Mouse (Mus musculus) hematopoietic stem cell, adult 5-6 weeks (primary cell): ENCODE results near the gene Igtp. TPM values are rescaled to one million over a fixed set of nuclear protein-coding genes. Genes with fewer than 3 reads are reported as not detected.
A peak's percentile ranks its signal among the peaks of the same experiment; 100 is the strongest.
"Not testable (repeated sequence)": the region's sequence is repeated elsewhere in the genome, so short reads cannot be mapped to it uniquely, and the experiment has no call there.

Experiments
- ATAC-seq, 2 experiments: fragments of 125-278 bp in 1 of 2; replicated peaks in 1 of 2; 2 replicates each; pipeline ENCODE4 v1.8.0; 2016 to 2017; ENCODE audit warnings: inconsistent platforms in 2 of 2, mild to moderate bottlenecking in 2 of 2, moderate number of reproducible peaks in 2 of 2, low read depth in 1 of 2, moderate TSS enrichment in 1 of 2; ENCODE audit not compliant: low FRiP score in 2 of 2, poor library complexity in 2 of 2, severe bottlenecking in 2 of 2, insufficient read depth in 1 of 2, low TSS enrichment in 1 of 2
- total RNA-seq: library from RNA; stranded (forward); fragments of 172-1452, 232-1000 nt; gene quantifications from 2 replicates; pipeline ENCODE4 v1.2.3, GENCODE M21; 2017

The Igtp gene
- 29.5 and 30.8 TPM in 2 replicates for total RNA-seq

DNA sequence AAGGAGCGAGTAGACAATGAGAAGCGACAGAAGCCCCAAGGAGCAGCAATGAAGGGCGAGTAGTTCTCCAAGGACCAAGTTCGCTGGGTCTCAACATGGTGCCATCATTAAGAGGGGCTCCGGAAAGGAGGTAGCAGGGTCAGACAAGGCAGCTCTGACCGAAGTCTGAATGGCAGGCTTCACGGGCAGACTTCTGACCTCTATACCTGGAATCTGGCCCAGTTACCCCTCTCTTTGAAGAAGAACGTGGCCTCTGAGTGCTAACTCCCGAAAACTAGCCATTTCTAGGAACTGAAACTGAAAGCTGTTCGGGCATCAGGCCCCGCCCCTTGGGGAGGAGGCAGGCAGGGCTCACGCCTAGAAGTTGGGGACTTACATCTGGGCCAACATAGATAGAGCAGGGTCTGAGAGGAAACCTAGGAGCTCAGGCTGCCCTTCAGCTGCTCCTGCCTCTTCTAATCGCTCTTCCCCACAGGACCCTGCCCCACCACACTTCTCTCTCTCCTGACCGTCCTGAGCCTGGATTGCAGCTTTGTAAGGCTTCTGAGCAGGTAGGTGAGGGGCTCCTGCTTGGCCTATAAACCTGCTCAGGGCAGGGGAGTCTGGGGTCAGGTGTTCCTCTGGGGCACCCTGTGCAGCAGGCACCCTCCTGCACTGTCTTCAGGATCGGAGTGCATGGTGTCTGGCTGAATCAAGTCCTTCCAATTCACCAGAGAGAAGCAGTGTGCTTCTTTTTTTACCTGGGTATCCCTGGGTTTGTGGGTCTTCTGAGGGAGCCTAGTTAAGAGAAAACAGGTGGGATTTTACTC lies at the start of gene Igtp, which contains the start of gene Irgm2:
Igtp (plus strand) TSS at position 328 of the 809 bp plus-strand sequence.
Irgm2 (plus strand) TSS at position 390 of the 809 bp plus-strand sequence.
- ATAC-seq: peak; percentile 95 to 97

- no peak for ATAC-seq
Observed at GRCm38 (mm10) chr11:58155458-58155857, 43.9 kb upstream of the Igtp start.

DNA sequence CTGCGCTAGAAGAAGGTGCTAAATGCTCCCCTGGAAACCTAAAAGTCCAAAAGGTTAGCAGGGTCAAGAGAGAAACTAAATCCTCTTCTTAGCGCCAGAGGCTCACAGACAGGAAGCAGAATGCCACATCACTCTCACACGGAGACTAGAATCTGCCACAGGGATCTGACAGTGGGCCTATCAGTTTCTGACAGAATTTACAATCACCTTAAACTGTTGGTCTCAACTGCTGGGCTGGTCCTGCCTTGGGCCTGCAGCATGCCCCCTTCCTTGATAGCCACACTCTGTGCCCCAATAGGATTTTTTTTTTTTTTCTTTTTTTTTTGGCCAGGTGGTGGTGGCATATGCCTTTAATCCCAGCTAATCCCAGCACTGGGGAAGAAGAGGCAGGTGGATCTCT lies 42.5 kb upstream of the Igtp start:
- ATAC-seq: no peak

DNA sequence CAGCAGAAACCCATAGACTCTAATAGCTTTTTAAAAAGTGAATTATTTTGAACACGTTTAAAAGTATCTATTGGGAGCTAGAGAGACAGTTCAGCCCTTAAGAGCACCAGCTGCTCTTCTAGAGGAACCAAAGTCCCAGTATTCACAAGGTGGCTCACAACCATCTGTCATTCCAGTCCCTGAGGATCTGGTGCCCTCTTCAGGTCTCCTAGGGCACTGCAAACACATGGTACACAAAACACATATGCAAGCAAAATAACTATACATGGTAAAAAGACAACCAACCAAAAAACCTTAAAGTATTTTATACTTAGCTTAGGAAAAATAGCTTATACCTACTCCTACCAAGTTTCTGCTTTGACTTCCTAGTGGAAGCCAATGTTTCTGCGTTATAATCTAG lies 34.3 kb upstream of the Igtp start:
- ATAC-seq: no peak

GRCm38 (mm10) chr11:58167822-58168166 lies 31.6 kb upstream of the Igtp start:
- ATAC-seq: peak in 1 of 2 experiments; percentile 15; a peak in 1 of 4 replicates

DNA sequence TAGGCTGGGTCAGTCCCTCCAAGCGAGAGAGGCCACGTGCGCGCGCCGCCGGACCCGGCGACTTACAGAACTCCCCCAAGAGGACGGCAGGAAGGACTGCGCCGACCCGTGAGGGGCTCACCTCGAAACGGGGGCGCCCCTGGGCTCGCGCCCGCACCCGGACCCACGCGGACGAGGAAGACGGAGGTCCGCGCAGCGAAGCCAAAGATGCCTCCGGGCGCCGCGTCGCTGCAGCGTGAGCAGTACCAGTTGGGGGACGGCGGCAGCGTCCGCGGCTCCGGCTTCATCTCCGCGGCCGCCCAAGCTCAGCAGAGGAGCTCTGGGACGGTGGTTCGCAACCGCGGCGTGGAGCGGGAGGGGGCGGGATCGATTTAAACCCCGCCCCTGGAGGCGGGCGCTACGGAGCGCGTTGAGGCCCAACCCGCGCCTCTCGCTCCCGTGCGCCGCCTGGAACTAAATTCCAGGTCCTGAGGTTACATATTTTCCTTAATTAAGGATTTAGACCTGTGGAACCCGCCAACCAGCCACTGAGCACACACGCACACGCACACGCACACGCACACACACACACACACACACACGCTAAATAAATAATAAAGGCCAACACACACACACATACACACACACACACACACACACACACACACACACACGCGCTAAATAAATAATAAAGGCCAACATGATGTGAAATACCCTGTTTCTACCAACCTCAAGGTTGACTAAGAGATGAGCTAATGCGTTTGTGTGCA lies 31.0 kb upstream of the Igtp start, which contains the start of gene Gemin5:
Gemin5 (minus strand) TSS at position 373 of the 749 bp plus-strand sequence.
- ATAC-seq: peak; percentile 72 to 77; a peak in 3 of 4 replicates

DNA sequence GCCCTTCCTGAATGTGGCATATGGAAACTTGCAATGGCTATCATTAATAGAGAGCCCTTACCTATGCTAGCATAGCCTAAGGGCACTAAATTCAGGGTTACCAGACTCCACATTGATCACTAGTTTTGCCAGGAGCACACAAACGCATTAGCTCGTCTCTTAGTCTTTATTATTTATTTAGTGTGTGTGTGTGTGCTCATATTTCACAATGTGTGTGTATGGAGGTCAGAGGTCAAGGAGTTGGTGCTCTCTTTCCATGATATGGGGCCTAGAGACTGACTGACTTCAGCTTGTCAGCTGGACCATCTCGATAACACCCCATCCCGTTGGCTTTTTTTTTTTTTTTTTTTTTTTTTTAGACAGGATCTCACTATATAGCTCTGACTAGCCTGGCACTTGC lies 29.7 kb upstream of the Igtp start:
- no peak for ATAC-seq

- ATAC-seq: peak; percentile 74 to 90
Observed at GRCm38 (mm10) chr11:58171459-58172091, 27.8 kb upstream of the Igtp start, which contains the start of gene Mrpl22. TSS of gene Mrpl22 (plus strand) at chr11:58171661.

DNA sequence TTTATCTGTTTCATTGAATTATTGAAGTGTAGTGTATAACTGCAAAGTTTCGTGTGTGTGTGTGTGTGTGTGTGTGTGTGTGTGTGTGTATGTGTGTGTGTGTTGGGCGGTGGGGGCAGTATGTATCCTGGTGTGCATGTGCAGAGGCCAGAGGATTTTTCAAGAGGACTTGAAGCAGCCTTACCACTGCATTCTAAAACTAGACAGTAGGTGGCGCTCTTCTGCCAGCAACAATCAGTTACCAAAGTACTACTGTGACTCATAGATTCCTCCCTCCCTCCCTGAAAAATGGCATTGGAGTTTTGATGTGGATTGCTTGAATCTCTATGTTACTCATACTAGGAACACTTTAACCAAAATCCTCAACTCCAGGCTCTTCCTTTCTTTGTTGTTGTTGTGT lies 19.8 kb upstream of the Igtp start:
- ATAC-seq: peak; percentile 70 to 84; a peak in 3 of 4 replicates

GRCm38 (mm10) chr11:58179986-58180385 lies 19.4 kb upstream of the Igtp start:
- ATAC-seq: not testable (repeated sequence)

DNA sequence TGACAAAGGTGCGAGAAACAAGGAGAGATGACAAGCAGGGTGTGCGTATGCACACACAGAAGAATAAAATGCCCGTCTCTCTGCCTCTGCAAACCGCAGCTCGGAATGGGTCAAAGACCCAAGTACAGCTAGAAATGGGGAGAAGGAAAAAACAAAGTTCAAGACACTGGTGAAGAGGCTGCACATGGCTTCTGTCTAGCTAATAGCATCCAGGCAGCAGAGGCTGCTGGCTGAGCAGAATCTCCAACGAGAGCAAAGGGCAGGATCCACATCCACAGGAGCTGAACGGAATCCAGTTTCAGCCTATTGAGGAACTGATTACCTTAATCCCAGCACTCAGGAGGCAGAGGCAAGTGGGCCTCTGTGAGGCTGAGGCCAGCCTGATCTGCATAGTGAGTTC lies 18.6 kb upstream of the Igtp start:
- ATAC-seq: no peak

GRCm38 (mm10) chr11:58183579-58183978 lies 15.8 kb upstream of the Igtp start:
- peak; percentile 34 to 69; a peak in 3 of 4 replicates for ATAC-seq

- ATAC-seq: no peak
Observed at GRCm38 (mm10) chr11:58189675-58190074, 9.7 kb upstream of the Igtp start.

- peak in 1 of 2 experiments; percentile 36; a peak in 2 of 4 replicates for ATAC-seq
Observed at GRCm38 (mm10) chr11:58193326-58193725, 6.0 kb upstream of the Igtp start.

GRCm38 (mm10) chr11:58193860-58194520 lies 5.4 kb upstream of the Igtp start:
- ATAC-seq: no peak

DNA sequence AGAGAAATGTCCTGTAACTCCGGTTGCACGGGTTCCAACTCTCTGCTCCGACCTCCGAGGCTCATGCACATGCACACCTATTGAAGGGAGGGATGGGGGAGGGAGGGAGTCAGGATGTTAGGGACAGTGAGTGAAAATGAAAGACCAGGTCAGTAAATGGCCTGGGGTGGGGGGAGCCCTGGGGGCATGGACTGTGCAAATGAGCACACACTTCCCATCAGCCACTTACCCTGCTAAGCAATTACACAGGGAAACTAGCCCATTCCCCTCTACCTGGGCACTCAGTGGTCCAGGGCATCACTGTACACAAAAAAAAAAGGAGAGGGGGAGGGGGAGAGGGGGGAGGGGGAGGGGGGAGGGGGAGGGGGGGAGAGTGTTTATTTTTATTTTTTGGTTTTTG lies 693 bp upstream of the Igtp start:
- ATAC-seq: no peak

DNA sequence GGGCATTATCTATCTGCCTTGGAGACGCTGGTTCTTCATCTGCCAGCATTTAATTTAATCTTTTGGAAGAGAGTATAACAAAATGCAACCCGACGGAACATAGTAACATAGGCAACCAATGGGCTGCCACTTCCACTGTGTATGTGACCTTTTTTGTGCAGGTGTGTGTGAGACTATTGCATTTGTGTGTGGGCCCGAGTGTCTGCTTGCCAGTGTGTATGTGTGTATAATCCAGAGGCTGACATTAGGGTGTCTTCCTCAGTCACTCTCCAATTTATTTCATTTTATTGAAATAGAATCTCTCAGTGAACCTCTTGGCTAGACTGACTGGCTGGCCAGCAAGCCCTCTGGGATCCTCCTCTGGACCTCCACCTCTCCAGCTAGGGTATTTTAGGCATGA lies 870 bp downstream of the Igtp start:
- no peak for ATAC-seq
